Mouse (Mus musculus) spleen, adult 2 months (tissue): ENCODE data around the gene Zfr.

Experiments used
- CTCF ChIP-seq: fragments of 200-500 bp; IDR thresholded peaks from 2 replicates; pipeline ENCODE4 v1.5.1; 2011; ENCODE audit warnings: mild to moderate bottlenecking, inconsistent platforms; ENCODE audit not compliant: insufficient read depth, insufficient read length, insufficient replicate concordance; ENCODE audit errors: extremely low read depth
- POLR2A ChIP-seq: fragments of 200-500 bp; IDR thresholded peaks from 2 replicates; pipeline ENCODE4 v1.6.1; 2011; ENCODE audit warnings: low read depth, low read length, inconsistent platforms

GRCm38 (mm10) chr15:12216798-12217197 is 99.2 kb downstream of the Zfr start:
- TF ChIP-seq POLR2A = no peak
- no peak for TF ChIP-seq CTCF
